Mouse (Mus musculus) stomach, postnatal 0 days (tissue): ENCODE data around the gene Tspan31.

Source experiments
- CTCF ChIP-seq: IDR thresholded peaks from 2 replicates; pipeline ENCODE4 v1.5.1; 2016; ENCODE audit warnings: antibody characterized with exemption, low read depth, mild to moderate bottlenecking, moderate library complexity
- EP300 ChIP-seq: optimal IDR thresholded peaks from 2 replicates; pipeline ENCODE3; 2016; ENCODE audit warnings: antibody characterized with exemption

GRCm38 (mm10) chr10:127085633-127086032, 15.6 kb upstream of the Tspan31 start:
- TF ChIP-seq EP300: no peak
- peak; percentile 41 for TF ChIP-seq CTCF
